Comparison of ENCODE assay signal across 20 mouse cellular contexts in genomic region chr12:73506648-73507047, GRCm38 (mm10). TPM values are rescaled to one million over a fixed set of nuclear protein-coding genes. Genes with fewer than 3 reads are reported as not detected.
A peak's percentile ranks its signal among the peaks of the same experiment; 100 is the strongest.
DNase-seq lines count a peak whose midpoint lies in the region; ATAC-seq and TF ChIP-seq lines count a peak whose summit lies in the region.
"Had no signal": no experiment of that assay in that cellular context is flagged by ENCODE, and none has a peak within 500 bp of the region (broad histone marks: within the 10 kb centered on the region; RNA-seq: fewer than 3 reads in every experiment).

No protein-coding gene starts in this region.

- H3K27me3 ChIP-seq in kidney, embryonic 16.5 days (ENCODE audit: insufficient read depth, low read length): 0 out of 2 replicates have a peak, but pooled peaks cover 5% of the 10 kb centered on the region
- 0 out of 2 replicates have a peak, but pooled peaks cover 2% of the 10 kb centered on the region for H3K27me3 ChIP-seq in kidney, embryonic 15.5 days
- no peaks in the 10 kb centered on the region for H3K27me3 ChIP-seq in lung, postnatal 0 days (replicated peaks; ENCODE audit: insufficient read depth, low read length)
- no peaks in the 10 kb centered on the region for H3K27me3 ChIP-seq in embryonic facial prominence, embryonic 14.5 days (replicated peaks; ENCODE audit: control insufficient read depth, insufficient read depth, low read length)
- H3K27me3 ChIP-seq in stomach, embryonic 15.5 days (replicated peaks): no peaks in the 10 kb centered on the region
- H3K27me3 ChIP-seq: heart, embryonic 12.5 days had no signal

- peaks cover 5% of the 10 kb centered on the region; the same call in 1 of the 2 replicates for H3K4me1 ChIP-seq in kidney, embryonic 16.5 days (ENCODE audit: insufficient read depth, low read length)
- 0 out of 2 replicates have a peak, but pooled peaks cover 3% of the 10 kb centered on the region for H3K4me1 ChIP-seq in kidney, embryonic 15.5 days
- H3K4me1 ChIP-seq in lung, postnatal 0 days (ENCODE audit: insufficient read depth, low read depth, low read length): no peaks in the 10 kb centered on the region
- peaks cover 23% of the 10 kb centered on the region for H3K4me1 ChIP-seq in embryonic facial prominence, embryonic 14.5 days (ENCODE audit: control insufficient read depth, insufficient read depth, low read length)
- H3K4me1 ChIP-seq in stomach, embryonic 15.5 days: peaks cover 3% of the 10 kb centered on the region; the same call in 1 of the 2 replicates
- H3K4me1 ChIP-seq: megakaryocyte, embryonic 14.5 days had no signal

- no peak overlapping the region for H3K4me3 ChIP-seq in kidney, embryonic 16.5 days (ENCODE audit: low read length)
- no peak overlapping the region for H3K4me3 ChIP-seq in kidney, embryonic 15.5 days (replicated peaks)
- peak overlapping the region; percentile 12; the same call in 1 of the 2 replicates for H3K4me3 ChIP-seq in lung, postnatal 0 days (ENCODE audit: low read depth, low read length)
- no peak overlapping the region; the same call in 1 of the 2 replicates for H3K4me3 ChIP-seq in embryonic facial prominence, embryonic 14.5 days (ENCODE audit: low read depth, low read length)
- H3K4me3 ChIP-seq in stomach, embryonic 15.5 days (replicated peaks): no peak overlapping the region
- H3K4me3 ChIP-seq: erythroblast, embryonic 14.5 days; heart, embryonic 12.5 days; megakaryocyte, embryonic 14.5 days had no signal

- ATAC-seq in kidney, embryonic 16.5 days (ENCODE audit: low FRiP score, low TSS enrichment): no peak
- ATAC-seq in kidney, embryonic 15.5 days (replicated peaks; ENCODE audit: low FRiP score): no peak
- ATAC-seq in lung, postnatal 0 days: no peak
- peak; percentile 65 for ATAC-seq in embryonic facial prominence, embryonic 14.5 days (ENCODE audit: low read depth)
- ATAC-seq in stomach, embryonic 15.5 days (ENCODE audit: insufficient read depth, low FRiP score, low read depth): no peak
- ATAC-seq: forebrain, embryonic 14.5 days; hindbrain, embryonic 16.5 days; liver, postnatal 0 days had no signal

- WGBS in kidney, embryonic 16.5 days: 58% methylated on average over 5 of the region's 5 CpGs
- WGBS in kidney, embryonic 15.5 days: 67% methylated on average over 5 of the region's 5 CpGs
- 45% methylated on average over 5 of the region's 5 CpGs for WGBS in lung, postnatal 0 days
- WGBS in embryonic facial prominence, embryonic 14.5 days: 53% methylated on average over 5 of the region's 5 CpGs
- WGBS in stomach, embryonic 15.5 days: 55% methylated on average over 5 of the region's 5 CpGs

- TF ChIP-seq EP300 in lung, postnatal 0 days (IDR thresholded peaks at IDR 0.05): no peak

- no peak overlapping the region for H3K27ac ChIP-seq in kidney, embryonic 16.5 days (ENCODE audit: low read length)
- no peak overlapping the region for H3K27ac ChIP-seq in kidney, embryonic 15.5 days
- H3K27ac ChIP-seq in lung, postnatal 0 days (ENCODE audit: low read length): no peak overlapping the region
- H3K27ac ChIP-seq in embryonic facial prominence, embryonic 14.5 days (replicated peaks; ENCODE audit: low read depth, low read length): peak overlapping the region; percentile 63; the same call in 1 of the 2 replicates
- H3K27ac ChIP-seq in stomach, embryonic 15.5 days: no peak overlapping the region

- H3K4me2 ChIP-seq in kidney, embryonic 16.5 days (replicated peaks; ENCODE audit: low read depth, low read length): peak overlapping the region; percentile 8; the same call in 1 of the 2 replicates
- no peak overlapping the region for H3K4me2 ChIP-seq in kidney, embryonic 15.5 days
- peak overlapping the region; percentile 40; the same call in 1 of the 2 replicates for H3K4me2 ChIP-seq in lung, postnatal 0 days (replicated peaks; ENCODE audit: low read depth, low read length)
- peak overlapping the region; percentile 42 for H3K4me2 ChIP-seq in embryonic facial prominence, embryonic 14.5 days (ENCODE audit: low read depth, low read length)
- peak overlapping the region; percentile 36 for H3K4me2 ChIP-seq in stomach, embryonic 15.5 days
- H3K4me2 ChIP-seq: heart, embryonic 12.5 days had no signal

- DNase-seq in lung, postnatal 0 days (ENCODE audit: low spot score): no peak
- no peak for DNase-seq in lung, postnatal 25 days (ENCODE audit: low spot score)
- peak; percentile 56 for DNase-seq in embryonic facial prominence, embryonic 14.5 days (ENCODE audit: low spot score)
- DNase-seq in layer of hippocampus, adult 11-12 months (ENCODE audit: low spot score): no peak
- no peak for DNase-seq in ovary, postnatal 14 days (ENCODE audit: low spot score)
- DNase-seq: adrenal gland, postnatal 10 days; B cell, adult 2 months; cerebellum, adult 8-10 months; kidney, adult 2 months; liver; liver, postnatal 0 days; right cerebral cortex, postnatal 4 days had no signal

- H3K9ac ChIP-seq in kidney, embryonic 16.5 days (replicated peaks; ENCODE audit: low read length): no peak overlapping the region
- H3K9ac ChIP-seq in kidney, embryonic 15.5 days: no peak overlapping the region
- no peak overlapping the region for H3K9ac ChIP-seq in lung, postnatal 0 days (replicated peaks; ENCODE audit: low read depth)
- H3K9ac ChIP-seq in embryonic facial prominence, embryonic 14.5 days (ENCODE audit: low read depth, low read length): no peak overlapping the region
- H3K9ac ChIP-seq in stomach, embryonic 15.5 days: no peak overlapping the region
- H3K9ac ChIP-seq: heart, embryonic 12.5 days; liver, postnatal 0 days had no signal

- TF ChIP-seq CTCF in lung, postnatal 0 days (IDR thresholded peaks at IDR 0.05): no peak

- no peaks in the 10 kb centered on the region for H3K36me3 ChIP-seq in kidney, embryonic 16.5 days (ENCODE audit: insufficient read depth, low read length)
- H3K36me3 ChIP-seq in kidney, embryonic 15.5 days: no peaks in the 10 kb centered on the region
- no peaks in the 10 kb centered on the region for H3K36me3 ChIP-seq in lung, postnatal 0 days (ENCODE audit: insufficient read depth, low read length)
- no peaks in the 10 kb centered on the region for H3K36me3 ChIP-seq in embryonic facial prominence, embryonic 14.5 days (ENCODE audit: control insufficient read depth, insufficient read depth, low read length)
- no peaks in the 10 kb centered on the region for H3K36me3 ChIP-seq in stomach, embryonic 15.5 days
- H3K36me3 ChIP-seq: heart, embryonic 12.5 days had no signal

- no peaks in the 10 kb centered on the region for H3K9me3 ChIP-seq in kidney, embryonic 16.5 days (ENCODE audit: low read length)
- no peaks in the 10 kb centered on the region for H3K9me3 ChIP-seq in kidney, embryonic 15.5 days (replicated peaks)
- H3K9me3 ChIP-seq in lung, postnatal 0 days (ENCODE audit: low read length): no peaks in the 10 kb centered on the region
- H3K9me3 ChIP-seq in embryonic facial prominence, embryonic 14.5 days (ENCODE audit: control insufficient read depth, low read length): no peaks in the 10 kb centered on the region
- H3K9me3 ChIP-seq in stomach, embryonic 15.5 days: no peaks in the 10 kb centered on the region
- H3K9me3 ChIP-seq: heart, embryonic 12.5 days had no signal

RNA-seq across cellular contexts. Expression of gene Tmem30b, which starts 39.5 kb away (rescaled TPM):
- 12.7 and 14.6 TPM in 2 replicates for polyA plus RNA-seq in kidney, embryonic 16.5 days (2015; fragmentation: Nextera tagmentation; extraction: Ambion mirVana)
- 9.8 and 11.6 TPM in 2 replicates for polyA plus RNA-seq in kidney, embryonic 15.5 days (2015; fragmentation: Nextera tagmentation; extraction: Ambion mirVana)
- polyA plus RNA-seq in lung, postnatal 0 days (2015; fragmentation: Nextera tagmentation; extraction: Ambion mirVana): 19.3 and 19.4 TPM in 2 replicates
- 15.6 and 16.5 TPM in 2 replicates for polyA plus RNA-seq in embryonic facial prominence, embryonic 14.5 days (2014; fragmentation: Nextera tagmentation; extraction: Ambion mirVana)
- polyA plus RNA-seq in stomach, embryonic 15.5 days (2015; fragmentation: Nextera tagmentation; extraction: Ambion mirVana): 30.7 and 34.2 TPM in 2 replicates
- polyA plus RNA-seq: erythroblast, embryonic 14.5 days had no signal
